ENCODE assay signal across 10 mouse cellular contexts in the genomic region with DNA sequence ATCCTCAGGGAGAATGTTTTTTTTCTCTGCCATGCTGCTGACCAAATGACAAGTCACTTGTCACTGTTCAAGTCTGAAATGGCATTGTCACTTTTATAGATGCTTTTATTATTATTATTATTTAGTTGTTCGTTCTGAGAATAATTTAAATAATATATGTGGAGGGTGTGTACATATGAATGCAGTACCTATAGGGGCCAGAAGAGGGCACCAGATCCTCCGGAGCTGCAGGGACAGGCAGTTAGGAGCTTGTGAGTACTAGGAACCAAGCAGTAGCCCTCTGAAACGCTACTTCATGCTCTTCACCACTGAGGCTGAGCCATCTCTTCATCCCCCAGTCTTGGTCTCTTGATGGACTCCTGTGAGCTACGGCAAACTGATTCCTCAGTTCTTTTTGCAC.
DNase-seq lines count a peak whose midpoint lies in the region; ATAC-seq and TF ChIP-seq lines count a peak whose summit lies in the region.
"Had no signal": no experiment of that assay in that cellular context is flagged by ENCODE, and none has a peak within 500 bp of the region (broad histone marks: within the 10 kb centered on the region; RNA-seq: fewer than 3 reads in every experiment).

No protein-coding gene starts in this region.

- no peak for ATAC-seq in intestine, postnatal 0 days
- ATAC-seq in intestine, embryonic 16.5 days = no peak
- no peak for ATAC-seq in midbrain, embryonic 11.5 days (ENCODE audit: low FRiP score)

- no peaks in the 10 kb centered on the region for H3K9me3 ChIP-seq in intestine, postnatal 0 days (ENCODE audit: control insufficient read depth)
- no peaks in the 10 kb centered on the region for H3K9me3 ChIP-seq in intestine, embryonic 16.5 days (ENCODE audit: control insufficient read depth, low read length)
- no peaks in the 10 kb centered on the region for H3K9me3 ChIP-seq in ES-Bruce4 (replicated peaks; ENCODE audit: control insufficient read depth, insufficient read depth, low read length, poor library complexity, severe bottlenecking)
- peaks cover 3% of the 10 kb centered on the region; the same call in 1 of the 2 replicates for H3K9me3 ChIP-seq in midbrain, embryonic 11.5 days (ENCODE audit: control insufficient read depth, low read length)

- no peak overlapping the region for H3K4me3 ChIP-seq in intestine, postnatal 0 days (ENCODE audit: low read depth, low read length)
- no peak overlapping the region for H3K4me3 ChIP-seq in intestine, embryonic 16.5 days (ENCODE audit: low read length)
- H3K4me3 ChIP-seq in ES-Bruce4 (ENCODE audit: low read depth, low read length) = no peak overlapping the region
- no peak overlapping the region for H3K4me3 ChIP-seq in spleen, adult 2 months (ENCODE audit: extremely low read depth, insufficient read depth, insufficient read length)
- H3K4me3 ChIP-seq in midbrain, embryonic 11.5 days (ENCODE audit: low read depth, low read length) = no peak overlapping the region
- H3K4me3 ChIP-seq: heart, embryonic 13.5 days; limb, embryonic 13.5 days had no signal

- WGBS in intestine, postnatal 0 days = 64% methylated on average over 4 of the region's 4 CpGs
- WGBS in intestine, embryonic 16.5 days = 74% methylated on average over 4 of the region's 4 CpGs
- 70% methylated on average over 4 of the region's 4 CpGs for WGBS in spleen, adult 2 months
- WGBS in midbrain, embryonic 11.5 days = 64% methylated on average over 4 of the region's 4 CpGs

- peak; percentile 67 for TF ChIP-seq CTCF in intestine, postnatal 0 days (IDR thresholded peaks at IDR 0.05; ENCODE audit: low read depth)
- peak; percentile 69 for TF ChIP-seq CTCF in ES-Bruce4 (IDR thresholded peaks at IDR 0.05; ENCODE audit: low read depth, low read length)
- TF ChIP-seq CTCF in spleen, adult 2 months (IDR thresholded peaks at IDR 0.05; ENCODE audit: extremely low read depth, insufficient read depth, insufficient read length, insufficient replicate concordance) = peak; percentile 22; the same call in 1 of the 2 replicates

- no peak overlapping the region for H3K27ac ChIP-seq in intestine, postnatal 0 days (ENCODE audit: low read depth, low read length)
- no peak overlapping the region for H3K27ac ChIP-seq in intestine, embryonic 16.5 days (ENCODE audit: low read length)
- H3K27ac ChIP-seq in ES-Bruce4 (ENCODE audit: insufficient read depth, low read length) = no peak overlapping the region
- no peak overlapping the region for H3K27ac ChIP-seq in spleen, adult 2 months (ENCODE audit: insufficient read depth, low read length)
- H3K27ac ChIP-seq in midbrain, embryonic 11.5 days (ENCODE audit: low read depth, low read length) = no peak overlapping the region
- H3K27ac ChIP-seq: limb, embryonic 13.5 days had no signal

- DNase-seq in c-Kit-positive CD71-positive TER-119-negative erythroid progenitor cells, embryonic 14.5 days (ENCODE audit: low read depth) = peak; percentile 32
- no peak for DNase-seq in spleen, adult 2 months (ENCODE audit: low read depth in 1 of 2, low spot score in 2 of 2)
- DNase-seq in frontal cortex, postnatal 25 days (ENCODE audit: low spot score in 2 of 2) = no peak
- no peak for DNase-seq in cerebellum, adult 8-10 months
- DNase-seq in midbrain, embryonic 11.5 days (ENCODE audit: low spot score, missing footprints) = no peak

- no peaks in the 10 kb centered on the region for H3K4me1 ChIP-seq in intestine, postnatal 0 days (replicated peaks; ENCODE audit: control insufficient read depth, insufficient read depth, low read length)
- H3K4me1 ChIP-seq in intestine, embryonic 16.5 days (ENCODE audit: control insufficient read depth, insufficient read depth, low read length) = peaks cover 6% of the 10 kb centered on the region; the same call in 1 of the 2 replicates
- H3K4me1 ChIP-seq in ES-Bruce4 (ENCODE audit: control insufficient read depth, insufficient read depth, low read length) = no peaks in the 10 kb centered on the region
- H3K4me1 ChIP-seq in spleen, adult 2 months (ENCODE audit: control insufficient read depth, insufficient read depth, insufficient read length) = no peaks in the 10 kb centered on the region
- no peaks in the 10 kb centered on the region for H3K4me1 ChIP-seq in midbrain, embryonic 11.5 days (ENCODE audit: control insufficient read depth, insufficient read depth, low read length)

- H3K4me2 ChIP-seq in intestine, postnatal 0 days (replicated peaks; ENCODE audit: low read depth) = no peak overlapping the region
- H3K4me2 ChIP-seq in intestine, embryonic 16.5 days (ENCODE audit: low read depth, low read length) = no peak overlapping the region
- no peak overlapping the region for H3K4me2 ChIP-seq in midbrain, embryonic 11.5 days
- H3K4me2 ChIP-seq: heart, embryonic 13.5 days; limb, embryonic 13.5 days had no signal

- no peak for TF ChIP-seq EP300 in ES-Bruce4 (IDR thresholded peaks at IDR 0.05; ENCODE audit: insufficient read depth, low read depth, low read length)

- TF ChIP-seq POLR2A in ES-Bruce4 (IDR thresholded peaks at IDR 0.05; ENCODE audit: insufficient read depth, low read length) = no peak
- TF ChIP-seq POLR2A in spleen, adult 2 months (IDR thresholded peaks at IDR 0.05; ENCODE audit: low read depth, low read length) = no peak

- no peaks in the 10 kb centered on the region for H3K36me3 ChIP-seq in intestine, postnatal 0 days (ENCODE audit: control insufficient read depth, insufficient read depth)
- no peaks in the 10 kb centered on the region for H3K36me3 ChIP-seq in intestine, embryonic 16.5 days (ENCODE audit: control insufficient read depth, insufficient read depth, low read length)
- no peaks in the 10 kb centered on the region for H3K36me3 ChIP-seq in ES-Bruce4 (ENCODE audit: control insufficient read depth, insufficient read depth, low read length, poor library complexity, severe bottlenecking)
- no peaks in the 10 kb centered on the region for H3K36me3 ChIP-seq in spleen, adult 2 months (ENCODE audit: control insufficient read depth, insufficient read depth, low read length)
- no peaks in the 10 kb centered on the region for H3K36me3 ChIP-seq in midbrain, embryonic 11.5 days (ENCODE audit: control insufficient read depth, insufficient read depth, low read length)

- no peak overlapping the region for H3K9ac ChIP-seq in intestine, postnatal 0 days (ENCODE audit: low read depth, low read length)
- H3K9ac ChIP-seq in intestine, embryonic 16.5 days (ENCODE audit: low read depth, low read length) = no peak overlapping the region
- no peak overlapping the region for H3K9ac ChIP-seq in ES-Bruce4 (ENCODE audit: low read depth, poor library complexity, severe bottlenecking)
- no peak overlapping the region for H3K9ac ChIP-seq in midbrain, embryonic 11.5 days (ENCODE audit: low read length)
- H3K9ac ChIP-seq: heart, embryonic 13.5 days; limb, embryonic 13.5 days had no signal

- H3K27me3 ChIP-seq in intestine, postnatal 0 days (replicated peaks; ENCODE audit: control insufficient read depth, insufficient read depth, low read length) = no peaks in the 10 kb centered on the region
- no peaks in the 10 kb centered on the region for H3K27me3 ChIP-seq in intestine, embryonic 16.5 days (replicated peaks; ENCODE audit: control insufficient read depth, insufficient read depth, low read length)
- no peaks in the 10 kb centered on the region for H3K27me3 ChIP-seq in ES-Bruce4 (ENCODE audit: control insufficient read depth, insufficient read depth, low read length, poor library complexity, severe bottlenecking)
- H3K27me3 ChIP-seq in spleen, adult 2 months (ENCODE audit: control insufficient read depth, insufficient read depth, low read length) = no peaks in the 10 kb centered on the region
- no peaks in the 10 kb centered on the region for H3K27me3 ChIP-seq in midbrain, embryonic 11.5 days (ENCODE audit: control insufficient read depth, insufficient read depth, low read length)
